ENCODE assay signal across 23 mouse cellular contexts in the genomic region with DNA sequence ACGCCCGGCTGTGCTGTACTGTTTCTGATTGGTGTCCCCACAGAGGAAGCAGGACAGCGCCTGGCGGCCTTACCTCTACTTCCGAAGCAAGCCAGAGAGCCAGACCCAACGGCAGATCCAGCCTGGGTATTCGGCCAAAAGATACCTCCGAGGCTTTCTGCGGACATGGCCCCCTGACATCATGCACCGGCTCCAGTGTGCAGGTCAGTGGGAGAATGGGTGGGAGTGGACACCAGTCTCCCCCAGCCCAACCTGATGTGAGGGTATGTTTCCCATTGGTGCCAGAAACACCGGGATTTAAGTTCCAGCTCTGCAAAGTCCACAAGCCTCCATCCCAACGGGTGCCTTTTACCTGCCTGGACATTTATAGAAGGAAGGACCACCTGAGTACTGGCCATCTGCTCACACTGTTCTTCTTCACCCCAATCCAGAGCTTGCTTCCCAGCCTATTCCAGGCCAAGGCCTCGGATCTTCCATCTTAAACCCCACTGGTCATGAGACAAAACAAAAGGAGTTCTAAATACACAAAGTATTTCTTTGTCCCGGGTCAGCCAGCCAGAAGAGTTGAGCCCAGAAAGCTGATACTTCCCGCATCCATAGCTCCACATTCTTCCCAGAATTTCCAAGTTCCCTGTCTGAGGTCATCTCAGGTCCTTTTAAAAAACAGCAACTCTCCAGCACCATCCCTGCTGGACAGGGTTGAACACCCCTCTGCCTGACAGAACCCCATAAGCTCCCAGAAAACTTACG. TPM values are rescaled to one million over a fixed set of nuclear protein-coding genes. Genes with fewer than 3 reads are reported as not detected.
DNase-seq lines count a peak whose midpoint lies in the region; ATAC-seq and TF ChIP-seq lines count a peak whose summit lies in the region.
"Had no signal": no experiment of that assay in that cellular context is flagged by ENCODE, and none has a peak within 500 bp of the region (broad histone marks: within the 10 kb centered on the region; RNA-seq: fewer than 3 reads in every experiment).

No protein-coding gene starts in this region.

- TF ChIP-seq CTCF in testis, adult 2 months (IDR thresholded peaks at IDR 0.05; ENCODE audit: control insufficient read depth, insufficient read depth, insufficient replicate concordance, low read depth, low read length) = no peak

- H3K4me3 ChIP-seq in embryonic facial prominence, embryonic 14.5 days (ENCODE audit: low read depth, low read length) = no peak overlapping the region
- H3K4me3 ChIP-seq in embryonic facial prominence, embryonic 10.5 days = no peak overlapping the region
- H3K4me3 ChIP-seq in testis, adult 2 months (ENCODE audit: control insufficient read depth, low read depth, low read length) = peak overlapping the region; percentile 81
- H3K4me3 ChIP-seq: erythroblast, embryonic 14.5 days; gastrocnemius, adult 2 months; heart, embryonic 12.5 days; hindbrain, embryonic 15.5 days; layer of hippocampus, adult 2 months; midbrain, embryonic 15.5 days; neural tube, embryonic 15.5 days had no signal

- 81% methylated on average over 16 of the region's 16 CpGs for WGBS in embryonic facial prominence, embryonic 14.5 days
- WGBS in embryonic facial prominence, embryonic 10.5 days = 81% methylated on average over 16 of the region's 16 CpGs

- H3K36me3 ChIP-seq in embryonic facial prominence, embryonic 14.5 days (ENCODE audit: control insufficient read depth, insufficient read depth, low read length) = no peaks in the 10 kb centered on the region
- H3K36me3 ChIP-seq in embryonic facial prominence, embryonic 10.5 days (replicated peaks) = no peaks in the 10 kb centered on the region
- H3K36me3 ChIP-seq in testis, adult 2 months (ENCODE audit: control insufficient read depth, insufficient read depth, low read length) = no peaks in the 10 kb centered on the region
- H3K36me3 ChIP-seq: heart, embryonic 12.5 days; hindbrain, embryonic 15.5 days; midbrain, embryonic 15.5 days; neural tube, embryonic 15.5 days had no signal

- ATAC-seq in embryonic facial prominence, embryonic 14.5 days (ENCODE audit: low read depth) = 0 out of 2 replicates have a peak, but pooled peaks have one; percentile 9
- ATAC-seq in activated CD4-positive, CD25-positive, alpha-beta regulatory T cell, adult 4 months = no peak
- ATAC-seq: forebrain, postnatal 0 days; lung, postnatal 0 days; midbrain, embryonic 15.5 days had no signal

- no peaks in the 10 kb centered on the region for H3K27me3 ChIP-seq in embryonic facial prominence, embryonic 14.5 days (replicated peaks; ENCODE audit: control insufficient read depth, insufficient read depth, low read length)
- H3K27me3 ChIP-seq in embryonic facial prominence, embryonic 10.5 days (replicated peaks; ENCODE audit: low read depth, poor library complexity, severe bottlenecking) = no peaks in the 10 kb centered on the region; the same call in 1 of the 2 replicates
- no peaks in the 10 kb centered on the region for H3K27me3 ChIP-seq in testis, adult 2 months (ENCODE audit: control insufficient read depth, insufficient read depth, low read length)
- H3K27me3 ChIP-seq: CH12.LX; hindbrain, embryonic 15.5 days; midbrain, embryonic 15.5 days; neural tube, embryonic 15.5 days had no signal

- H3K4me2 ChIP-seq in embryonic facial prominence, embryonic 14.5 days (ENCODE audit: low read depth, low read length) = no peak overlapping the region
- H3K4me2 ChIP-seq: heart, embryonic 12.5 days; hindbrain, embryonic 15.5 days; midbrain, embryonic 15.5 days had no signal

- no peaks in the 10 kb centered on the region for H3K9me3 ChIP-seq in embryonic facial prominence, embryonic 14.5 days (ENCODE audit: control insufficient read depth, low read length)
- H3K9me3 ChIP-seq in embryonic facial prominence, embryonic 10.5 days = no peaks in the 10 kb centered on the region
- H3K9me3 ChIP-seq: heart, embryonic 12.5 days; hindbrain, embryonic 15.5 days; midbrain, embryonic 15.5 days; neural tube, embryonic 15.5 days had no signal

- no peak for TF ChIP-seq POLR2A in testis, adult 2 months (IDR thresholded peaks at IDR 0.05; ENCODE audit: control insufficient read depth, low read depth, low read length)

- 0 out of 2 replicates have a peak, but pooled peaks cover 5% of the 10 kb centered on the region for H3K4me1 ChIP-seq in embryonic facial prominence, embryonic 14.5 days (ENCODE audit: control insufficient read depth, insufficient read depth, low read length)
- H3K4me1 ChIP-seq in embryonic facial prominence, embryonic 10.5 days = peaks cover 17% of the 10 kb centered on the region
- H3K4me1 ChIP-seq in testis, adult 2 months (ENCODE audit: control insufficient read depth, insufficient read depth, low read length) = peaks cover 8% of the 10 kb centered on the region
- H3K4me1 ChIP-seq: heart, embryonic 12.5 days; hindbrain, embryonic 15.5 days; neural tube, embryonic 15.5 days had no signal

- H3K27ac ChIP-seq in embryonic facial prominence, embryonic 14.5 days (replicated peaks; ENCODE audit: low read depth, low read length) = no peak overlapping the region
- H3K27ac ChIP-seq in embryonic facial prominence, embryonic 10.5 days (replicated peaks) = no peak overlapping the region
- H3K27ac ChIP-seq in testis, adult 2 months (ENCODE audit: control insufficient read depth, insufficient read depth, low read depth, low read length) = no peak overlapping the region
- H3K27ac ChIP-seq: gastrocnemius, adult 2 months; hindbrain, embryonic 15.5 days; layer of hippocampus, adult 2 months; midbrain, embryonic 15.5 days; neural tube, embryonic 15.5 days had no signal

- no peak overlapping the region for H3K9ac ChIP-seq in embryonic facial prominence, embryonic 14.5 days (ENCODE audit: low read depth, low read length)
- H3K9ac ChIP-seq: forebrain, postnatal 0 days; heart, embryonic 12.5 days; hindbrain, embryonic 15.5 days; midbrain, embryonic 15.5 days; neural tube, embryonic 15.5 days had no signal

- no peak for DNase-seq in embryonic facial prominence, embryonic 14.5 days (ENCODE audit: low spot score)
- DNase-seq in embryonic facial prominence, embryonic 10.5 days (ENCODE audit: low spot score) = no peak
- no peak for DNase-seq in testis, postnatal 10 days (ENCODE audit: low spot score)
- peak; percentile 63 for DNase-seq in cerebellum, adult 9-11 months
- DNase-seq in right cerebral cortex, adult 18-20 months = no peak
- no peak for DNase-seq in ovary, postnatal 10 days (ENCODE audit: low spot score)
- DNase-seq: forebrain, postnatal 0 days; gastrocnemius, adult 2 months; heart, postnatal 14 days; kidney, postnatal 14 days; liver; right cerebral cortex, postnatal 4 days had no signal

RNA-seq across cellular contexts. Expression of a gene that starts 25.4 kb away (rescaled TPM):
- 1.6 and 5.9 TPM in 2 replicates for polyA plus RNA-seq in embryonic facial prominence, embryonic 14.5 days (2014; fragmentation: Nextera tagmentation; extraction: Ambion mirVana)
- polyA plus RNA-seq in embryonic facial prominence, embryonic 10.5 days (2016; fragmentation: Nextera tagmentation; extraction: Ambion mirVana) = 1.2 and 3.6 TPM in 2 replicates
- 72.5 and 83.9 TPM in 2 replicates for polyA plus RNA-seq in testis, adult 2 months (2012; rRNA removed)
- not detected for polyA plus RNA-seq in activated CD4-positive, CD25-positive, alpha-beta regulatory T cell, adult 4 months (2017; shearing (Covaris generic))
- polyA plus RNA-seq: erythroblast, embryonic 14.5 days; liver, embryonic 16.5 days had no signal

RNA-seq across cellular contexts. Expression of a gene that starts 59.2 kb away (rescaled TPM):
- 13.8 and 16.6 TPM in 2 replicates for polyA plus RNA-seq in embryonic facial prominence, embryonic 14.5 days (2014; fragmentation: Nextera tagmentation; extraction: Ambion mirVana)
- 12.7 and 14.4 TPM in 2 replicates for polyA plus RNA-seq in embryonic facial prominence, embryonic 10.5 days (2016; fragmentation: Nextera tagmentation; extraction: Ambion mirVana)
- polyA plus RNA-seq in testis, adult 2 months (2012; rRNA removed) = 1.4 and 1.5 TPM in 2 replicates
- polyA plus RNA-seq in activated CD4-positive, CD25-positive, alpha-beta regulatory T cell, adult 4 months (2017; shearing (Covaris generic)) = not detected

Comparison
In these comparisons a context has a peak if more than half of its experiments do, and no peak if none do; other contexts are left out.
1. RNA of a gene that starts 25.4 kb away (polyA plus RNA-seq): 72.5 to 83.9 TPM in testis, adult 2 months; 1.6 to 5.9 TPM in embryonic facial prominence, embryonic 14.5 days, 1.2 to 3.6 TPM in embryonic facial prominence, embryonic 10.5 days and not detected in activated CD4-positive, CD25-positive, alpha-beta regulatory T cell, adult 4 months; every median in the first group is over 10 times any median in the second.